Mouse (Mus musculus) kidney, adult 10 weeks (tissue): ENCODE data around the gene Olfr48. TPM values are rescaled to one million over a fixed set of nuclear protein-coding genes. Genes with fewer than 3 reads are reported as not detected.

Source experiments
- polyA plus RNA-seq: library from polyadenylated mRNA; stranded (reverse); fragments of 350-450 nt; fragmentation: Illumina TruSeq; extraction: RNeasy Lipid Tissue Mini Kit (QIAGEN cat#74804); gene quantifications from one replicate; pipeline ENCODE4 v1.2.3, GENCODE M21; 2014; ENCODE audit warnings: low read depth, low replicate concordance

Gene Olfr48
- polyA plus RNA-seq, result not detected

GRCm38 (mm10) chr2:89848105-89848504 is at the start of gene Olfr48:
Gene Olfr48, minus strand, starts transcription at chr2:89848205.

DNA sequence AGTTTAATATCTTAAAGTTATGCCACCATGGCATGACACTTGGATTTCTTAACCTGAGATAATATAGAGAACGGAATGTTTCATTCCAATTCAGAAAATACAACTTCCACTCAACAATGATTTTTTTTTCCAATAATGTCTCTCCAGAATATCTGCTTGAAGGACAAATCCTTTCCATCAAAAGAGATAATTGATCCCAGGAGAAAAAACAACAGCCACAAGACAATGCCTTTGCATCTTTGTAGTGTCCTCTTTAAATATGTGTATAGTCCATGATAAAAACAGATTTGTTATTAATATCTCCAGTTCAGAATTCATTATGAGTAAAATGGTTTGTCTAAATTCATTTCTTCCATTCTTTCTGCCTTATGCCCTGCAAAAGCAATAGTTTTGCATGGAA is 30.1 kb upstream of the Olfr48 start, which contains the start of gene Olfr1257:
Gene Olfr1257, plus strand, starts transcription at position 301 of the 400 bp plus-strand sequence.

GRCm38 (mm10) chr2:89841455-89841854 is 6.5 kb downstream of the Olfr48 start, which contains the start of gene Olfr1256:
Gene Olfr1256, minus strand, starts transcription at chr2:89841555.

DNA sequence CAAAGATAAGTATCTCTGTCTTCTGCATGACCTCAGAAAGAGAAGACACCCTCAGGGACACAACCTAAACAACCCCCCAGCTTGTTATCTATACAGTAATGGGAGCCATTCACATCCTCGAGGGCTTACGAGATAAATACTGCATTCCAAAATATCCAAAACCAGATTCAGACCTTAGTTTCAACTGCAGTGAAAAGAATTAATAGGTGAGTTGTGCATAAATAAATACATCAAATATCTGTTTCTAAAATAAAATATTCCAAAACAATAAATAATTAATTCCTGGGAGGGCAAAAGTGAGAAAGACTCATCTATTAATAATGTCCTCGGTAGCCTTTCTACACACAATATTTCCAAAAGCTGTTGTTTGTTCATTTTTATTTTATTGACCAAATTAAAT is 36.3 kb downstream of the Olfr48 start, which contains the start of gene Olfr1255:
Gene Olfr1255, plus strand, starts transcription at position 301 of the 400 bp plus-strand sequence.

DNA sequence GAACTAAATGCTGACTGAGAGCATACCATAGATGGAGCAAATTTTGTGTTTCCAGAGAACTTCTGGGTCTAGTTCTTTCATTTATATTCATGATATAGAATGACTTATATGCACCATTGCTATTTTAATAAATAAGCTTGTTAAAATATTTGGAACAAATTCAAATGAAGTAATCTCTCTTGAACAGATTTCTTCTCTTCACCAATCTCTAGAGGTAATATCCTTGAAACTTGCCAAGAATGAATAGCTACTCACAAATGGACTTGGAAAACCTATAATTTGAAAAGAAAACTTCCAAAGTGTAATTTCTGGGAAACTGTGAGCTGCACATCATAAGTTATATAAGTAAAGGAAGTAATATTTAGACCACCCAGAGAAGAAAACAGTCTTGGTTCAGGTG is 54.5 kb downstream of the Olfr48 start, which contains the start of gene Olfr1254:
Gene Olfr1254, minus strand, starts transcription at position 101 of the 400 bp plus-strand sequence.

Other genes with a start within 250 kb of the Olfr48 start
- not detected for gene Olfr1247, start 234.1 kb downstream of the Olfr48 start, polyA plus RNA-seq
- gene Olfr1248, start 230.0 kb downstream of the Olfr48 start, polyA plus RNA-seq, result not detected
- not detected for gene Olfr1249, start 213.2 kb downstream of the Olfr48 start, polyA plus RNA-seq
- gene Olfr1250, start 186.7 kb downstream of the Olfr48 start, polyA plus RNA-seq, result not detected
- gene Olfr1251, start 176.3 kb downstream of the Olfr48 start, polyA plus RNA-seq, result not detected
- gene Olfr1252, start 123.2 kb downstream of the Olfr48 start, polyA plus RNA-seq, result not detected
- not detected for gene Olfr1253, start 91.1 kb downstream of the Olfr48 start, polyA plus RNA-seq
- not detected for gene Olfr1254, start 54.6 kb downstream of the Olfr48 start, polyA plus RNA-seq
- gene Olfr1255, start 36.2 kb downstream of the Olfr48 start, polyA plus RNA-seq, result not detected
- gene Olfr1256, start 6.7 kb downstream of the Olfr48 start, polyA plus RNA-seq, result not detected
- gene Olfr1257, start 30.2 kb upstream of the Olfr48 start, polyA plus RNA-seq, result not detected
- not detected for gene Olfr1258, start 79.1 kb upstream of the Olfr48 start, polyA plus RNA-seq
- gene Olfr1259, start 100.5 kb upstream of the Olfr48 start, polyA plus RNA-seq, result not detected
- gene Olfr1260, start 126.1 kb upstream of the Olfr48 start, polyA plus RNA-seq, result not detected
- gene Olfr1261, start 143.0 kb upstream of the Olfr48 start, polyA plus RNA-seq, result not detected
- gene Olfr1262, start 151.9 kb upstream of the Olfr48 start, polyA plus RNA-seq, result not detected
- gene Olfr1263, start 163.9 kb upstream of the Olfr48 start, polyA plus RNA-seq, result not detected
- not detected for gene Olfr1264, start 177.4 kb upstream of the Olfr48 start, polyA plus RNA-seq
- gene Olfr1265, start 187.1 kb upstream of the Olfr48 start, polyA plus RNA-seq, result not detected
- not detected for gene Olfr140, start 215.4 kb upstream of the Olfr48 start, polyA plus RNA-seq